Mouse (Mus musculus) bone marrow macrophage, adult 2 months (primary cell): ENCODE results near the gene Cfap46.

Source experiments
- CTCF ChIP-seq: IDR thresholded peaks from 2 replicates; pipeline ENCODE4 v1.5.1; 2012; ENCODE audit warnings: low read depth, mild to moderate bottlenecking, low read length, moderate library complexity
- POLR2A ChIP-seq: IDR thresholded peaks from 2 replicates; pipeline ENCODE4 v1.6.1; 2012; ENCODE audit warnings: mild to moderate bottlenecking, low read depth, low read length, borderline replicate concordance

DNA sequence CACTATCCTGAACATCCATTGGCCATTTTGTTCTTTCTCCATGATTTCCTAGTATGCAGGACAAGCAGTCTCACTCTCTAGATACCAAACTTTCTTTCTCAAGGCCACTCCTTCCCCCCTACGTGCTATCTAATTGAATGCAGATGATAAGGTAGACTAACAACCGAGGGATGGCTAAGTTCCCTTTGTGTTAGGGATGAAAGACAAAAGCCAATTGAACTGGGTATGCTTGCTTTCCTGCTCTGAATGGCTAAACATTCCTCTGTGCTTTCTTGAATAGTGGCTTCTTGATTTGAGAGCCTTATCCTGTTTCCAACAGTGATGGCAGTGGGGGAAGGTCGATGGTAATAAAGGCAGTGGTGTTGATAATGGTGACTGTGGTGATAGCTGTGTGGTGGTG is 43.5 kb upstream of the Cfap46 start:
- TF ChIP-seq POLR2A = no peak
- TF ChIP-seq CTCF = no peak
